In genomic region chr3:96539316-96539715, GRCm38 (mm10) we compare ENCODE assay signal across 21 mouse cellular contexts. TPM values are rescaled to one million over a fixed set of nuclear protein-coding genes. Genes with fewer than 3 reads are reported as not detected.
DNase-seq lines count a peak whose midpoint lies in the region; ATAC-seq and TF ChIP-seq lines count a peak whose summit lies in the region.
"Had no signal": no experiment of that assay in that cellular context is flagged by ENCODE, and none has a peak within 500 bp of the region (broad histone marks: within the 10 kb centered on the region; RNA-seq: fewer than 3 reads in every experiment).

No protein-coding gene starts in this region.

- no peak overlapping the region for H3K9ac ChIP-seq in embryonic facial prominence, embryonic 11.5 days (replicated peaks; ENCODE audit: low read length)
- H3K9ac ChIP-seq in embryonic facial prominence, embryonic 14.5 days (ENCODE audit: low read depth, low read length) = no peak overlapping the region
- H3K9ac ChIP-seq: embryonic facial prominence, embryonic 13.5 days; forebrain, embryonic 13.5 days; forebrain, embryonic 15.5 days; forebrain, postnatal 0 days had no signal

- ATAC-seq in embryonic facial prominence, embryonic 11.5 days (replicated peaks; ENCODE audit: insufficient number of reproducible peaks, low FRiP score, low TSS enrichment, low read depth) = no peak
- ATAC-seq in embryonic facial prominence, embryonic 14.5 days (ENCODE audit: low read depth) = no peak
- ATAC-seq: forebrain, embryonic 13.5 days; forebrain, embryonic 15.5 days; forebrain, postnatal 0 days had no signal

- peak; percentile 67 for DNase-seq in embryonic facial prominence, embryonic 11.5 days (ENCODE audit: low spot score)
- no peak for DNase-seq in embryonic facial prominence, embryonic 10.5 days (ENCODE audit: low spot score)
- DNase-seq in 3T3-L1 (ENCODE audit: low read depth, low spot score) = peak; percentile 55
- DNase-seq in embryonic facial prominence, embryonic 14.5 days (ENCODE audit: low spot score) = peak; percentile 54
- DNase-seq in ovary, postnatal 36 days (ENCODE audit: low spot score) = no peak
- DNase-seq in kidney, adult 2 months = no peak
- DNase-seq: adrenal gland, adult 2 months; adrenal gland, postnatal 10 days; adrenal gland, postnatal 25 days; cerebellum, adult 11 months; cerebellum, adult 18-20 months; cerebellum, adult 8-10 months; cerebellum, adult 9-11 months; cerebellum, postnatal 14 days; cerebellum, postnatal 36 days; embryo, embryonic 11 days; forebrain, postnatal 0 days had no signal

- H3K27ac ChIP-seq in embryonic facial prominence, embryonic 11.5 days (replicated peaks; ENCODE audit: low read depth, low read length) = no peak overlapping the region
- H3K27ac ChIP-seq in embryonic facial prominence, embryonic 10.5 days (replicated peaks) = no peak overlapping the region
- no peak overlapping the region for H3K27ac ChIP-seq in embryonic facial prominence, embryonic 14.5 days (replicated peaks; ENCODE audit: low read depth, low read length)
- no peak overlapping the region for H3K27ac ChIP-seq in kidney, adult 2 months (ENCODE audit: insufficient read depth, low read depth, low read length)
- H3K27ac ChIP-seq: embryonic facial prominence, embryonic 13.5 days; forebrain, embryonic 13.5 days; forebrain, embryonic 15.5 days had no signal

- H3K4me3 ChIP-seq in embryonic facial prominence, embryonic 11.5 days (ENCODE audit: low read depth, low read length) = no peak overlapping the region
- H3K4me3 ChIP-seq in embryonic facial prominence, embryonic 10.5 days = no peak overlapping the region
- H3K4me3 ChIP-seq in embryonic facial prominence, embryonic 14.5 days (ENCODE audit: low read depth, low read length) = no peak overlapping the region
- H3K4me3 ChIP-seq in kidney, adult 2 months (ENCODE audit: insufficient read depth, low read depth, low read length) = no peak overlapping the region
- H3K4me3 ChIP-seq: embryonic facial prominence, embryonic 13.5 days; forebrain, embryonic 13.5 days; forebrain, embryonic 15.5 days had no signal

- no peak for TF ChIP-seq POLR2A in kidney, adult 2 months (IDR thresholded peaks at IDR 0.05; ENCODE audit: low read depth, low read length)

- H3K9me3 ChIP-seq in embryonic facial prominence, embryonic 11.5 days (replicated peaks; ENCODE audit: control insufficient read depth, low read length) = no peaks in the 10 kb centered on the region
- H3K9me3 ChIP-seq in embryonic facial prominence, embryonic 10.5 days = no peaks in the 10 kb centered on the region
- no peaks in the 10 kb centered on the region for H3K9me3 ChIP-seq in embryonic facial prominence, embryonic 14.5 days (ENCODE audit: control insufficient read depth, low read length)
- H3K9me3 ChIP-seq: embryonic facial prominence, embryonic 13.5 days; forebrain, embryonic 13.5 days; forebrain, embryonic 15.5 days had no signal

- no peak for TF ChIP-seq CTCF in kidney, adult 2 months (conservative IDR thresholded peaks at IDR 0.05; ENCODE audit: insufficient read depth, insufficient read length, low read depth, low read length)

- 38% methylated on average over 2 of the region's 2 CpGs for WGBS in embryonic facial prominence, embryonic 11.5 days
- whole genome bisulfite sequencing in embryonic facial prominence, embryonic 10.5 days = 51% methylated on average over 2 of the region's 2 CpGs
- 32% methylated on average over 2 of the region's 2 CpGs for WGBS in embryonic facial prominence, embryonic 14.5 days
- 77% methylated on average over 2 of the region's 2 CpGs for WGBS in kidney, adult 2 months

- H3K27me3 ChIP-seq in embryonic facial prominence, embryonic 11.5 days (ENCODE audit: control insufficient read depth, insufficient read depth, low read length) = no peaks in the 10 kb centered on the region
- H3K27me3 ChIP-seq in embryonic facial prominence, embryonic 10.5 days (replicated peaks; ENCODE audit: low read depth, poor library complexity, severe bottlenecking) = peaks cover 23% of the 10 kb centered on the region
- H3K27me3 ChIP-seq in embryonic facial prominence, embryonic 14.5 days (replicated peaks; ENCODE audit: control insufficient read depth, insufficient read depth, low read length) = no peaks in the 10 kb centered on the region
- H3K27me3 ChIP-seq in kidney, adult 2 months (replicated peaks; ENCODE audit: control insufficient read depth, insufficient read depth, low read length) = no peaks in the 10 kb centered on the region
- H3K27me3 ChIP-seq: embryonic facial prominence, embryonic 13.5 days; forebrain, embryonic 15.5 days had no signal

- no peaks in the 10 kb centered on the region for H3K36me3 ChIP-seq in embryonic facial prominence, embryonic 11.5 days (replicated peaks; ENCODE audit: control insufficient read depth, insufficient read depth, low read depth, low read length)
- H3K36me3 ChIP-seq in embryonic facial prominence, embryonic 10.5 days (replicated peaks) = no peaks in the 10 kb centered on the region
- H3K36me3 ChIP-seq in embryonic facial prominence, embryonic 14.5 days (ENCODE audit: control insufficient read depth, insufficient read depth, low read length) = no peaks in the 10 kb centered on the region
- no peaks in the 10 kb centered on the region for H3K36me3 ChIP-seq in kidney, adult 2 months (ENCODE audit: control insufficient read depth, insufficient read depth, low read length)
- H3K36me3 ChIP-seq: embryonic facial prominence, embryonic 13.5 days; forebrain, embryonic 15.5 days had no signal

- H3K4me2 ChIP-seq in embryonic facial prominence, embryonic 11.5 days (ENCODE audit: low read depth, low read length) = no peak overlapping the region
- H3K4me2 ChIP-seq in embryonic facial prominence, embryonic 14.5 days (ENCODE audit: low read depth, low read length) = no peak overlapping the region
- H3K4me2 ChIP-seq: embryonic facial prominence, embryonic 13.5 days; forebrain, embryonic 13.5 days; forebrain, embryonic 15.5 days had no signal

- no peaks in the 10 kb centered on the region for H3K4me1 ChIP-seq in embryonic facial prominence, embryonic 11.5 days (ENCODE audit: control insufficient read depth, insufficient read depth, low read length)
- peaks cover 22% of the 10 kb centered on the region for H3K4me1 ChIP-seq in embryonic facial prominence, embryonic 10.5 days
- H3K4me1 ChIP-seq in embryonic facial prominence, embryonic 14.5 days (ENCODE audit: control insufficient read depth, insufficient read depth, low read length) = no peaks in the 10 kb centered on the region
- H3K4me1 ChIP-seq in kidney, adult 2 months (ENCODE audit: control insufficient read depth, insufficient read depth, low read length) = no peaks in the 10 kb centered on the region
- H3K4me1 ChIP-seq: forebrain, embryonic 13.5 days had no signal

RNA-seq across cellular contexts. Expression of gene Hfe2, which starts 14.3 kb away (rescaled TPM):
- 1.2 and 1.5 TPM in 2 replicates for polyA plus RNA-seq in embryonic facial prominence, embryonic 11.5 days (2014; fragmentation: Nextera tagmentation; extraction: Ambion mirVana)
- 1.4 and 1.5 TPM in 2 replicates for polyA plus RNA-seq in embryonic facial prominence, embryonic 10.5 days (2016; fragmentation: Nextera tagmentation; extraction: Ambion mirVana)
- 28.3 and 36.4 TPM in 2 replicates for polyA plus RNA-seq in embryonic facial prominence, embryonic 14.5 days (2014; fragmentation: Nextera tagmentation; extraction: Ambion mirVana)
- 0.23 and 3.9 TPM in 2 replicates for polyA plus RNA-seq in kidney, adult 2 months (2012; rRNA removed)

RNA-seq across cellular contexts. Expression of gene Txnip, which starts 18.4 kb away (rescaled TPM):
- polyA plus RNA-seq in embryonic facial prominence, embryonic 11.5 days (2014; fragmentation: Nextera tagmentation; extraction: Ambion mirVana) = 62.3 and 63.6 TPM in 2 replicates
- 31.2 and 34.9 TPM in 2 replicates for polyA plus RNA-seq in embryonic facial prominence, embryonic 10.5 days (2016; fragmentation: Nextera tagmentation; extraction: Ambion mirVana)
- polyA plus RNA-seq in embryonic facial prominence, embryonic 14.5 days (2014; fragmentation: Nextera tagmentation; extraction: Ambion mirVana) = 160 and 166 TPM in 2 replicates
- polyA plus RNA-seq in kidney, adult 2 months (2012; rRNA removed) = 514 and 518 TPM in 2 replicates

RNA-seq across cellular contexts. Expression of gene Gm16253, which starts 37.5 kb away (rescaled TPM):
- polyA plus RNA-seq in embryonic facial prominence, embryonic 11.5 days (2014; fragmentation: Nextera tagmentation; extraction: Ambion mirVana) = not detected in 2 replicates
- 1.6 and 1.9 TPM in 2 replicates for polyA plus RNA-seq in embryonic facial prominence, embryonic 10.5 days (2016; fragmentation: Nextera tagmentation; extraction: Ambion mirVana)
- polyA plus RNA-seq in embryonic facial prominence, embryonic 14.5 days (2014; fragmentation: Nextera tagmentation; extraction: Ambion mirVana) = 0.55 TPM in 1 of 2 replicates, not detected in the other
- 0.20 TPM in 1 of 2 replicates, not detected in the other for polyA plus RNA-seq in kidney, adult 2 months (2012; rRNA removed)
- polyA plus RNA-seq: adrenal gland, adult 2 months; brain, embryonic 14.5 days; forebrain, postnatal 0 days had no signal

RNA-seq across cellular contexts. Expression of gene Polr3gl, which starts 54.7 kb away (rescaled TPM):
- polyA plus RNA-seq in embryonic facial prominence, embryonic 11.5 days (2014; fragmentation: Nextera tagmentation; extraction: Ambion mirVana) = 13.2 and 14.2 TPM in 2 replicates
- 30.0 and 33.1 TPM in 2 replicates for polyA plus RNA-seq in embryonic facial prominence, embryonic 10.5 days (2016; fragmentation: Nextera tagmentation; extraction: Ambion mirVana)
- polyA plus RNA-seq in embryonic facial prominence, embryonic 14.5 days (2014; fragmentation: Nextera tagmentation; extraction: Ambion mirVana) = 8.9 and 11.0 TPM in 2 replicates
- polyA plus RNA-seq in kidney, adult 2 months (2012; rRNA removed) = 14.5 and 15.3 TPM in 2 replicates

RNA-seq across cellular contexts. Expression of gene Ankrd34a, which starts 57.1 kb away (rescaled TPM):
- polyA plus RNA-seq in embryonic facial prominence, embryonic 11.5 days (2014; fragmentation: Nextera tagmentation; extraction: Ambion mirVana) = 0.90 and 1.1 TPM in 2 replicates
- polyA plus RNA-seq in embryonic facial prominence, embryonic 10.5 days (2016; fragmentation: Nextera tagmentation; extraction: Ambion mirVana) = 0.66 and 0.99 TPM in 2 replicates
- polyA plus RNA-seq in embryonic facial prominence, embryonic 14.5 days (2014; fragmentation: Nextera tagmentation; extraction: Ambion mirVana) = 2.7 and 3.0 TPM in 2 replicates
- 0.23 and 0.38 TPM in 2 replicates for polyA plus RNA-seq in kidney, adult 2 months (2012; rRNA removed)

Comparison
In these comparisons a context has a peak if more than half of its experiments do, and no peak if none do; other contexts are left out.
1. DNase-seq: peak in embryonic facial prominence, embryonic 11.5 days (single experiment), 3T3-L1 (single experiment) and embryonic facial prominence, embryonic 14.5 days (single experiment); none in embryonic facial prominence, embryonic 10.5 days (single experiment), ovary, postnatal 36 days (single experiment) and kidney, adult 2 months (single experiment).